Mouse (Mus musculus) B cell, adult 2 months (primary cell): ENCODE measurements at regions not wholly inside any gene's neighbourhood (a gene's known extent, or its start where the extent isn't known, plus 50 kb on each side); places are given as distances from the start of the nearest gene placed in this dataset.

Experiments
- DNase-seq, 2 experiments: peaks; one replicate each; pipeline ENCODE4 v3.0.0; 2022

- DNase-seq: no peak
Measured at GRCm38 (mm10) chr10:19187716-19188081, 168.6 kb upstream of the Olig3 start.

- DNase-seq: no peak
Measured at GRCm38 (mm10) chr10:19187084-19187615, 169.2 kb upstream of the Olig3 start.

GRCm38 (mm10) chr10:19185790-19186581, 170.3 kb upstream of the Olig3 start:
- peak; percentile 67 to 70 for DNase-seq

- DNase-seq: peak; percentile 7 to 19
Measured at GRCm38 (mm10) chr10:19184886-19185285, 169.4 kb upstream of the Tnfaip3 start.

GRCm38 (mm10) chr10:19177895-19178294, 162.4 kb upstream of the Tnfaip3 start:
- DNase-seq: no peak

- DNase-seq: no peak
Measured at GRCm38 (mm10) chr10:19177414-19177813, 162.0 kb upstream of the Tnfaip3 start.

GRCm38 (mm10) chr10:19176249-19176648, 160.8 kb upstream of the Tnfaip3 start:
- no peak for DNase-seq

- DNase-seq: no peak
Measured at GRCm38 (mm10) chr10:19171834-19172233, 156.4 kb upstream of the Tnfaip3 start.

GRCm38 (mm10) chr10:19170596-19170995, 155.1 kb upstream of the Tnfaip3 start:
- DNase-seq: no peak

GRCm38 (mm10) chr10:19169272-19169671, 153.8 kb upstream of the Tnfaip3 start:
- DNase-seq: no peak

- no peak for DNase-seq
Measured at GRCm38 (mm10) chr10:19168362-19168761, 152.9 kb upstream of the Tnfaip3 start.

- peak; percentile 25 to 26 for DNase-seq
Measured at GRCm38 (mm10) chr10:19167641-19168271, 152.3 kb upstream of the Tnfaip3 start.

- DNase-seq: no peak
Measured at GRCm38 (mm10) chr10:19167101-19167500, 151.6 kb upstream of the Tnfaip3 start.

- DNase-seq: no peak
Measured at GRCm38 (mm10) chr10:19162104-19162503, 146.6 kb upstream of the Tnfaip3 start.

GRCm38 (mm10) chr10:19161149-19161548, 145.7 kb upstream of the Tnfaip3 start:
- DNase-seq: no peak

- no peak for DNase-seq
Measured at GRCm38 (mm10) chr10:19154041-19154440, 138.6 kb upstream of the Tnfaip3 start.

- no peak for DNase-seq
Measured at GRCm38 (mm10) chr10:19152773-19153172, 137.3 kb upstream of the Tnfaip3 start.

GRCm38 (mm10) chr10:19150766-19151165, 135.3 kb upstream of the Tnfaip3 start:
- no peak for DNase-seq

- no peak for DNase-seq
Measured at GRCm38 (mm10) chr10:19150005-19150404, 134.5 kb upstream of the Tnfaip3 start.

- DNase-seq: no peak
Measured at GRCm38 (mm10) chr10:19149196-19149869, 133.9 kb upstream of the Tnfaip3 start.

- no peak for DNase-seq
Measured at GRCm38 (mm10) chr10:19141481-19141880, 126.0 kb upstream of the Tnfaip3 start.

GRCm38 (mm10) chr10:19140628-19141027, 125.2 kb upstream of the Tnfaip3 start:
- DNase-seq: no peak

- no peak for DNase-seq
Measured at GRCm38 (mm10) chr10:19139234-19139633, 123.8 kb upstream of the Tnfaip3 start.

GRCm38 (mm10) chr10:19138258-19138657, 122.8 kb upstream of the Tnfaip3 start:
- no peak for DNase-seq
